21 mouse cellular contexts compared by ENCODE assay signal in the genomic region with DNA sequence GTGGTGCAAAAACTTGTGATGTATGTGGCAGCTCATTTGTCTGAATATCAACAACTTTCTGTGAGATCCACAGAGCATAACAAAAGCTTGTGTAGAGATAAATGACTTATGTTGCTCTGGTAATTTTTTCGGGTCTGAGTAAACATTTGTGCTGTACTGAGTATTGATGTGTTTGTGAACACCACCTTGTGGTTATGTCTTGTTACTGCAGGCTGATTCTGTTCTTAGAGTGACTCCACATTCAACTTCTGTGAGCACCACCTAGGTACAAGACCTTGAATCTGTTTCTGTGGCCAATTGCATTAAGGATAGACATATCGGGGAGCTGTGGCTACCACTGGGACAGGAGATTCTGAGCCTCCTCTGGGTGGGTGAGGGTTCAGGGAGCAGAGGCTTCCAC. TPM values are rescaled to one million over a fixed set of nuclear protein-coding genes. Genes with fewer than 3 reads are reported as not detected.
DNase-seq lines count a peak whose midpoint lies in the region; ATAC-seq and TF ChIP-seq lines count a peak whose summit lies in the region.
"Not testable (repeated sequence)": the region's sequence is repeated elsewhere in the genome, so short reads cannot be mapped to it uniquely, and the experiment has no call there.
"Had no signal": no experiment of that assay in that cellular context is flagged by ENCODE, and none has a peak within 500 bp of the region (broad histone marks: within the 10 kb centered on the region; RNA-seq: fewer than 3 reads in every experiment).

No protein-coding gene starts in this region.

- not testable (repeated sequence) for H3K4me1 ChIP-seq in heart, adult 2 months (ENCODE audit: control insufficient read depth, insufficient read depth, low read length); kidney, adult 2 months (ENCODE audit: control insufficient read depth, insufficient read depth, low read length); liver, postnatal 0 days (ENCODE audit: insufficient read depth); midbrain, embryonic 11.5 days (ENCODE audit: control insufficient read depth, insufficient read depth, low read length)

- intact Hi-C loops in heart, adult 2 months (cut with DNase I) = loop anchor here (2.0 to 5.0 kb wide), 3 partner anchors 32 to 70 kb away; no protein-coding TSS in a partner anchor

- not testable (repeated sequence) for H3K4me3 ChIP-seq in heart, adult 2 months; kidney, adult 2 months (ENCODE audit: insufficient read depth, low read depth, low read length); liver, postnatal 0 days (ENCODE audit: low read depth, low read length); midbrain, embryonic 11.5 days (ENCODE audit: low read depth, low read length)

- H3K9me3 ChIP-seq in liver, postnatal 0 days (ENCODE audit: low read length); midbrain, embryonic 11.5 days (ENCODE audit: control insufficient read depth, low read length): not testable (repeated sequence)

- H3K36me3 ChIP-seq in heart, adult 2 months (ENCODE audit: control insufficient read depth, insufficient read depth, low read length); kidney, adult 2 months (ENCODE audit: control insufficient read depth, insufficient read depth, low read length); liver, postnatal 0 days (replicated peaks; ENCODE audit: insufficient read depth, low read length); midbrain, embryonic 11.5 days (ENCODE audit: control insufficient read depth, insufficient read depth, low read length): not testable (repeated sequence)

- POLR2A ChIA-PET in Patski (lab: Charles Lee) = not testable (repeated sequence)

- not testable (repeated sequence) for H3K27ac ChIP-seq in heart, adult 2 months; kidney, adult 2 months (ENCODE audit: insufficient read depth, low read depth, low read length); liver, postnatal 0 days (ENCODE audit: low read depth); midbrain, embryonic 11.5 days (ENCODE audit: low read depth, low read length)

- CTCF ChIA-PET in Patski (lab: Charles Lee) = not testable (repeated sequence)

- peak; percentile 17 for TF ChIP-seq CTCF in Patski (IDR thresholded peaks at IDR 0.05)
- peak; percentile 63 for TF ChIP-seq CTCF in heart, adult 2 months (IDR thresholded peaks at IDR 0.05)
- TF ChIP-seq CTCF in kidney, adult 2 months (conservative IDR thresholded peaks at IDR 0.05; ENCODE audit: insufficient read depth, insufficient read length, low read depth, low read length) = 0 out of 2 replicates have a peak, but pooled peaks have one; percentile 4
- TF ChIP-seq CTCF in liver, postnatal 0 days (IDR thresholded peaks at IDR 0.05; ENCODE audit: low read depth) = peak; percentile 52

- not testable (repeated sequence) for H3K79me2 ChIP-seq in heart, adult 2 months (replicated peaks; ENCODE audit: control insufficient read depth, insufficient read depth, low read length)

- TF ChIP-seq POLR2A in heart, adult 2 months (IDR thresholded peaks at IDR 0.05; ENCODE audit: insufficient read depth, low read depth, low read length); kidney, adult 2 months (IDR thresholded peaks at IDR 0.05; ENCODE audit: low read depth, low read length): not testable (repeated sequence)

- DNase-seq in CD4-positive, CD25-positive, alpha-beta regulatory T cell, adult 2 months (ENCODE audit: low read depth, low spot score) = peak; percentile 20
- DNase-seq in Patski (ENCODE audit: low read depth, low spot score); heart, adult 2 months; liver, postnatal 0 days: not testable (repeated sequence)
- DNase-seq in embryo, embryonic 10.5 days (ENCODE audit: low spot score) = peak; percentile 52
- peak; percentile 4 for DNase-seq in kidney, adult 2 months
- peak; percentile 86 for DNase-seq in midbrain, embryonic 11.5 days (ENCODE audit: low spot score, missing footprints)
- peak; percentile 3 for DNase-seq in thymus, postnatal 0 days (ENCODE audit: low spot score)

- not testable (repeated sequence) for H3K9ac ChIP-seq in heart, adult 2 months (ENCODE audit: low read depth, low read length); liver, postnatal 0 days (replicated peaks); midbrain, embryonic 11.5 days (ENCODE audit: low read length)

- H3K27me3 ChIP-seq in Patski; heart, adult 2 months (ENCODE audit: control insufficient read depth, insufficient read depth, low read length); kidney, adult 2 months (replicated peaks; ENCODE audit: control insufficient read depth, insufficient read depth, low read length); liver, postnatal 0 days (ENCODE audit: insufficient read depth, low read length); midbrain, embryonic 11.5 days (ENCODE audit: control insufficient read depth, insufficient read depth, low read length): not testable (repeated sequence)

- WGBS in heart, adult 2 months = 42% methylated on average over 2 of the region's 2 CpGs
- 39% methylated on average over 2 of the region's 2 CpGs for WGBS in kidney, adult 2 months
- WGBS in liver, postnatal 0 days (ENCODE audit: insufficient replicate concordance) = 30% methylated on average over 2 of the region's 2 CpGs
- 58% methylated on average over 2 of the region's 2 CpGs for WGBS in midbrain, embryonic 11.5 days

- not testable (repeated sequence) for H3K4me2 ChIP-seq in liver, postnatal 0 days (ENCODE audit: low read depth, low read length); midbrain, embryonic 11.5 days

- not testable (repeated sequence) for TF ChIP-seq EP300 in heart, adult 2 months (IDR thresholded peaks at IDR 0.05; ENCODE audit: insufficient read depth, low read depth, low read length); liver, postnatal 0 days (IDR thresholded peaks at IDR 0.05; ENCODE audit: low read depth)

- in situ Hi-C loops in Patski (cut with MboI; ENCODE audit: low pct_unique_long_range_greater_than_20kb) = not testable (repeated sequence)

- ATAC-seq in Patski = peak; percentile 54
- not testable (repeated sequence) for ATAC-seq in liver, postnatal 0 days; midbrain, embryonic 11.5 days (ENCODE audit: low FRiP score)

RNA-seq across cellular contexts. Expression of a gene that starts 17.0 kb away (rescaled TPM):
- not detected for polyA plus RNA-seq in Patski (2021)
- total RNA-seq in heart, adult 2 months (2021) = not detected
- not detected in 2 replicates for polyA plus RNA-seq in heart, adult 2 months (2012; rRNA removed)
- not detected in 2 replicates for polyA plus RNA-seq in kidney, adult 2 months (2012; rRNA removed)
- polyA plus RNA-seq in liver, postnatal 0 days (2015; fragmentation: Nextera tagmentation; extraction: Ambion mirVana) = not detected in 2 replicates
- not detected in 2 replicates for polyA plus RNA-seq in midbrain, embryonic 11.5 days (2014; fragmentation: Nextera tagmentation; extraction: Ambion mirVana)
- polyA plus RNA-seq in thymus, postnatal 0 days (2015; fragmentation: Nextera tagmentation; extraction: Ambion mirVana) = not detected in 2 replicates
- total RNA-seq: adrenal gland, adult 8-10 months; gastrocnemius, postnatal 14 days; heart, adult 8-10 months; layer of hippocampus, postnatal 10 days; left cerebral cortex, postnatal 10 days had no signal
- polyA plus RNA-seq: embryonic facial prominence, embryonic 14.5 days; heart, embryonic 16.5 days; hindbrain, embryonic 14.5 days; limb, embryonic 13.5 days; liver, embryonic 16.5 days; midbrain, embryonic 16.5 days; neural tube, embryonic 11.5 days; stomach, embryonic 15.5 days had no signal

RNA-seq across cellular contexts. Expression of a gene that starts 40.1 kb away (rescaled TPM):
- polyA plus RNA-seq in Patski (2021) = not detected
- total RNA-seq in heart, adult 2 months (2021) = not detected
- 0.04 and 0.06 TPM in 2 replicates for polyA plus RNA-seq in heart, adult 2 months (2012; rRNA removed)
- polyA plus RNA-seq in kidney, adult 2 months (2012; rRNA removed) = 0.03 and 0.04 TPM in 2 replicates
- polyA plus RNA-seq in liver, postnatal 0 days (2015; fragmentation: Nextera tagmentation; extraction: Ambion mirVana) = not detected in 2 replicates
- 0.10 TPM in 1 of 2 replicates, not detected in the other for polyA plus RNA-seq in midbrain, embryonic 11.5 days (2014; fragmentation: Nextera tagmentation; extraction: Ambion mirVana)
- 0.08 TPM in 2 replicates for polyA plus RNA-seq in thymus, postnatal 0 days (2015; fragmentation: Nextera tagmentation; extraction: Ambion mirVana)
- total RNA-seq: adrenal gland, adult 8-10 months; gastrocnemius, postnatal 14 days; heart, adult 8-10 months; layer of hippocampus, postnatal 10 days; left cerebral cortex, postnatal 10 days had no signal
- polyA plus RNA-seq: heart, embryonic 16.5 days; liver, embryonic 16.5 days; neural tube, embryonic 11.5 days had no signal

RNA-seq across cellular contexts. Expression of a gene that starts 58.5 kb away (rescaled TPM):
- polyA plus RNA-seq in Patski (2021) = 0.03 TPM
- total RNA-seq in heart, adult 2 months (2021) = 1 to 10 TPM; 7.2 to 8.0 TPM
- 5.2 and 9.1 TPM in 2 replicates for polyA plus RNA-seq in heart, adult 2 months (2012; rRNA removed)
- 4.8 and 5.6 TPM in 2 replicates for polyA plus RNA-seq in kidney, adult 2 months (2012; rRNA removed)
- polyA plus RNA-seq in liver, postnatal 0 days (2015; fragmentation: Nextera tagmentation; extraction: Ambion mirVana) = 0.17 and 0.36 TPM in 2 replicates
- polyA plus RNA-seq in midbrain, embryonic 11.5 days (2014; fragmentation: Nextera tagmentation; extraction: Ambion mirVana) = 0.15 and 0.20 TPM in 2 replicates
- 0.26 and 0.44 TPM in 2 replicates for polyA plus RNA-seq in thymus, postnatal 0 days (2015; fragmentation: Nextera tagmentation; extraction: Ambion mirVana)
- polyA plus RNA-seq: neural tube, embryonic 11.5 days had no signal

Comparison
In these comparisons a context has a peak if more than half of its experiments do, and no peak if none do; other contexts are left out.
1. CTCF ChIP-seq: peak in every context shown above with its lines; median percentile 63 in heart, adult 2 months; 52 in liver, postnatal 0 days; 17 in Patski; 4 in kidney, adult 2 months.